Mouse (Mus musculus): ENCODE measurements at regions not wholly inside any gene's neighbourhood (a gene's known extent, or its start where the extent isn't known, plus 50 kb on each side); places are given as distances from the start of the nearest gene placed in this dataset.

GRCm38 (mm10) chr13:39278101-39278500, 317.4 kb upstream of the Slc35b3 start:
- Histone ChIP-seq H3K27ac (ENCODE audit: insufficient read depth, low read length) (no peak overlapping the region), H3K36me3 (ENCODE audit: control insufficient read depth, insufficient read depth, low read length, poor library complexity, severe bottlenecking) (no peaks in the 10 kb centered on the region), H3K9me3 (replicated peaks; ENCODE audit: control insufficient read depth, insufficient read depth, low read length, poor library complexity, severe bottlenecking) (no peaks in the 10 kb centered on the region), H3K4me1 (ENCODE audit: control insufficient read depth, insufficient read depth, low read length) (no peaks in the 10 kb centered on the region), H3K27me3 (ENCODE audit: control insufficient read depth, insufficient read depth, low read length, poor library complexity, severe bottlenecking) (no peaks in the 10 kb centered on the region), H3K4me3 (ENCODE audit: low read depth, low read length) (no peak overlapping the region), H3K9ac (ENCODE audit: low read depth, poor library complexity, severe bottlenecking) (no peak overlapping the region)
- no peak for TF ChIP-seq POLR2A (IDR thresholded peaks at IDR 0.05; ENCODE audit: insufficient read depth, low read length)
- TF ChIP-seq EP300 (IDR thresholded peaks at IDR 0.05; ENCODE audit: insufficient read depth, low read depth, low read length): no peak
- TF ChIP-seq CTCF (IDR thresholded peaks at IDR 0.05; ENCODE audit: low read depth, low read length): no peak

GRCm38 (mm10) chr13:39266024-39266423, 305.3 kb upstream of the Slc35b3 start:
- Histone ChIP-seq H3K4me1 (ENCODE audit: control insufficient read depth, insufficient read depth, low read length) (no peaks in the 10 kb centered on the region), H3K9me3 (replicated peaks; ENCODE audit: control insufficient read depth, insufficient read depth, low read length, poor library complexity, severe bottlenecking) (no peaks in the 10 kb centered on the region), H3K27me3 (ENCODE audit: control insufficient read depth, insufficient read depth, low read length, poor library complexity, severe bottlenecking) (no peaks in the 10 kb centered on the region), H3K9ac (ENCODE audit: low read depth, poor library complexity, severe bottlenecking) (no peak overlapping the region), H3K4me3 (ENCODE audit: low read depth, low read length) (no peak overlapping the region), H3K27ac (ENCODE audit: insufficient read depth, low read length) (no peak overlapping the region), H3K36me3 (ENCODE audit: control insufficient read depth, insufficient read depth, low read length, poor library complexity, severe bottlenecking) (no peaks in the 10 kb centered on the region)
- TF ChIP-seq EP300 (IDR thresholded peaks at IDR 0.05; ENCODE audit: insufficient read depth, low read depth, low read length) (no peak), POLR2A (IDR thresholded peaks at IDR 0.05; ENCODE audit: insufficient read depth, low read length) (no peak), CTCF (IDR thresholded peaks at IDR 0.05; ENCODE audit: low read depth, low read length) (no peak)

DNA sequence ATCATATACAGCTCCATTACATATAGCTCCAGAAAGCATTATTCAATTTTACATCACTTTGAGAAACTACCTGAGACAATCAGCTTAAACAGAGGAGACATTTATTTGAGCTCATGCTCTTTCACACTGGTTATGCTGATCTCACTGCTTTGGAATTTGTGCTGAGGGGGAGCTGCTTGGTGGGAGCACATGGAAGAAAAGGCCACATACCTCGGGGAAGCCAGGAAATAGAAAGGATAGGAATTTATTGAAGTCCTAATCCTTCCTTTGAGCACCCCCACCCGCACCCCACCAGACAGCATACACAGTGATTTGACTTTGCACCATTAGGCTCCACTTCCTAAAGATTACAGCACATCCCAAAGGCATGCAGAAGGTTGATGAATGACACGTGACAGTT, 296.0 kb upstream of the Slc35b3 start:
- no peak overlapping the region for H3K4me3 ChIP-seq (ENCODE audit: low read depth, low read length)
- H3K36me3 ChIP-seq (ENCODE audit: control insufficient read depth, insufficient read depth, low read length, poor library complexity, severe bottlenecking): no peaks in the 10 kb centered on the region
- H3K27me3 ChIP-seq (ENCODE audit: control insufficient read depth, insufficient read depth, low read length, poor library complexity, severe bottlenecking): no peaks in the 10 kb centered on the region
- no peak overlapping the region for H3K9ac ChIP-seq (ENCODE audit: low read depth, poor library complexity, severe bottlenecking)
- H3K4me1 ChIP-seq (ENCODE audit: control insufficient read depth, insufficient read depth, low read length): no peaks in the 10 kb centered on the region
- no peak overlapping the region for H3K27ac ChIP-seq (ENCODE audit: insufficient read depth, low read length)
- no peaks in the 10 kb centered on the region for H3K9me3 ChIP-seq (replicated peaks; ENCODE audit: control insufficient read depth, insufficient read depth, low read length, poor library complexity, severe bottlenecking)
- TF ChIP-seq CTCF (IDR thresholded peaks at IDR 0.05; ENCODE audit: low read depth, low read length) (no peak), POLR2A (IDR thresholded peaks at IDR 0.05; ENCODE audit: insufficient read depth, low read length) (no peak), EP300 (IDR thresholded peaks at IDR 0.05; ENCODE audit: insufficient read depth, low read depth, low read length) (no peak)

DNA sequence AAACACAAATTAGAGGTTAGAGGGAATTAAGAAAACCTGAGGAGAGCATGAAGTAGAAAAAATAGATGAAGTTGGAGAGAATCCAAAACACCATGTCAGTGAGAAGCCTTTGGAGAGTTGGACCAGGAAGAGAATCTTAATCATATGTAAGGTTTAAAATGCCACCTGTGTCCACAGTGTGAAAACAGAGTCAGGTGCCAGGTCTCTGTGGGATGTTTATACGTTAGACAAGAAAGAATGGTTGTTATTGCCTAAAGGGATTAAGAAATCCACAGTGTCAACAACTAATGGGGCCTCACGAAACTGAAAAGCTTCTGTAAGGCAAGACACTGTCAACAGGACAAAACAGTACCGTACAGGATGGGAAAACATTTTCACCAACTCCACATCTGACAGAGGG, 294.7 kb upstream of the Slc35b3 start:
- H3K36me3 ChIP-seq (ENCODE audit: control insufficient read depth, insufficient read depth, low read length, poor library complexity, severe bottlenecking): no peaks in the 10 kb centered on the region
- H3K9me3 ChIP-seq (replicated peaks; ENCODE audit: control insufficient read depth, insufficient read depth, low read length, poor library complexity, severe bottlenecking): no peaks in the 10 kb centered on the region
- H3K27me3 ChIP-seq (ENCODE audit: control insufficient read depth, insufficient read depth, low read length, poor library complexity, severe bottlenecking): no peaks in the 10 kb centered on the region
- no peak for TF ChIP-seq CTCF (IDR thresholded peaks at IDR 0.05; ENCODE audit: low read depth, low read length)
- TF ChIP-seq EP300 (IDR thresholded peaks at IDR 0.05; ENCODE audit: insufficient read depth, low read depth, low read length): no peak
- TF ChIP-seq POLR2A (IDR thresholded peaks at IDR 0.05; ENCODE audit: insufficient read depth, low read length): no peak
- no peaks in the 10 kb centered on the region for H3K4me1 ChIP-seq (ENCODE audit: control insufficient read depth, insufficient read depth, low read length)
- H3K27ac ChIP-seq (ENCODE audit: insufficient read depth, low read length): no peak overlapping the region
- H3K4me3 ChIP-seq (ENCODE audit: low read depth, low read length): no peak overlapping the region
- H3K9ac ChIP-seq (ENCODE audit: low read depth, poor library complexity, severe bottlenecking): no peak overlapping the region

DNA sequence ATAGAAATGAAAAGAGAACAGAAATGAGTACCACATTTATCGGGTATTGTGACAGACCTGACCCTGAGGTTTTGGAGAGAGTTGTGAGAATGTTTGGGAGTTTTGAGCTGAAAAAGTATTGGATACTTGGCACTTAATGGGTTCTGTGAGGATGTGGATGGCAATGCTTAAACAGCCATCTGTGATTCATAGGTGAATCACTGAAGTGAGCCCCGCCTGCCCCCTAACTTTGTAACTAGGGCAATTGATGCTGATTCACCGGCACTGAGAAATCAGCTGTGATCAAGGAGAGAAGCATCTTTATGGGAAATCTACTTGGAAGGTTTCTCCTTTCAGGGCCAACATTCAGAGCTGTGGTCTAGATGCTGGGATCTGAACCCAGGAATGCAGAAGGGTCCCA, 291.9 kb upstream of the Slc35b3 start:
- no peak for TF ChIP-seq POLR2A (IDR thresholded peaks at IDR 0.05; ENCODE audit: insufficient read depth, low read length)
- TF ChIP-seq CTCF (IDR thresholded peaks at IDR 0.05; ENCODE audit: low read depth, low read length): no peak
- no peak for TF ChIP-seq EP300 (IDR thresholded peaks at IDR 0.05; ENCODE audit: insufficient read depth, low read depth, low read length)
- Histone ChIP-seq H3K27me3 (ENCODE audit: control insufficient read depth, insufficient read depth, low read length, poor library complexity, severe bottlenecking) (no peaks in the 10 kb centered on the region), H3K4me1 (ENCODE audit: control insufficient read depth, insufficient read depth, low read length) (no peaks in the 10 kb centered on the region), H3K4me3 (ENCODE audit: low read depth, low read length) (no peak overlapping the region), H3K36me3 (ENCODE audit: control insufficient read depth, insufficient read depth, low read length, poor library complexity, severe bottlenecking) (no peaks in the 10 kb centered on the region), H3K9ac (ENCODE audit: low read depth, poor library complexity, severe bottlenecking) (no peak overlapping the region), H3K27ac (ENCODE audit: insufficient read depth, low read length) (no peak overlapping the region), H3K9me3 (replicated peaks; ENCODE audit: control insufficient read depth, insufficient read depth, low read length, poor library complexity, severe bottlenecking) (no peaks in the 10 kb centered on the region)

GRCm38 (mm10) chr13:39250096-39250495, 289.4 kb upstream of the Slc35b3 start:
- H3K4me3 ChIP-seq (ENCODE audit: low read depth, low read length): no peak overlapping the region
- no peaks in the 10 kb centered on the region for H3K9me3 ChIP-seq (replicated peaks; ENCODE audit: control insufficient read depth, insufficient read depth, low read length, poor library complexity, severe bottlenecking)
- H3K4me1 ChIP-seq (ENCODE audit: control insufficient read depth, insufficient read depth, low read length): no peaks in the 10 kb centered on the region
- H3K27ac ChIP-seq (ENCODE audit: insufficient read depth, low read length): no peak overlapping the region
- no peaks in the 10 kb centered on the region for H3K27me3 ChIP-seq (ENCODE audit: control insufficient read depth, insufficient read depth, low read length, poor library complexity, severe bottlenecking)
- TF ChIP-seq POLR2A (IDR thresholded peaks at IDR 0.05; ENCODE audit: insufficient read depth, low read length): no peak
- no peak for TF ChIP-seq EP300 (IDR thresholded peaks at IDR 0.05; ENCODE audit: insufficient read depth, low read depth, low read length)
- TF ChIP-seq CTCF (IDR thresholded peaks at IDR 0.05; ENCODE audit: low read depth, low read length): no peak
- no peaks in the 10 kb centered on the region for H3K36me3 ChIP-seq (ENCODE audit: control insufficient read depth, insufficient read depth, low read length, poor library complexity, severe bottlenecking)
- H3K9ac ChIP-seq (ENCODE audit: low read depth, poor library complexity, severe bottlenecking): no peak overlapping the region
